Mouse (Mus musculus) adipose tissue, adult 10 weeks (tissue): ENCODE results near the gene Gm14548. TPM values are rescaled to one million over a fixed set of nuclear protein-coding genes. Genes with fewer than 3 reads are reported as not detected.

ENCODE experiments used
- polyA plus RNA-seq: library from polyadenylated mRNA; stranded (reverse); fragments of 350-450 nt; fragmentation: Illumina TruSeq; extraction: RNeasy Lipid Tissue Mini Kit (QIAGEN cat#74804); gene quantifications from one replicate; pipeline ENCODE4 v1.2.3, GENCODE M21; 2014; ENCODE audit warnings: low read depth, low replicate concordance

The Gm14548 gene
- polyA plus RNA-seq: 1.1 TPM

GRCm38 (mm10) chr7:3898036-3898590 lies at the start of gene Gm14548:
TSS of gene Gm14548 (minus strand) at chr7:3898120.

GRCm38 (mm10) chr7:3915387-3915786 lies 17.5 kb upstream of the Gm14548 start, which contains the start of gene Lilra6:
TSS of gene Lilra6 (minus strand) at chr7:3915503.

GRCm38 (mm10) chr7:3844951-3845350 lies 53.0 kb downstream of the Gm14548 start, which contains the start of gene Pira2:
TSS of gene Pira2 (minus strand) at chr7:3845051.

Other genes with a start within 250 kb of the Gm14548 start
- 11.7 TPM for gene Leng1, start 232.3 kb downstream of the Gm14548 start, polyA plus RNA-seq
- 78.8 TPM for gene Tmc4, start 220.6 kb downstream of the Gm14548 start, polyA plus RNA-seq
- 63.6 TPM for gene Tsen34, start 205.3 kb downstream of the Gm14548 start, polyA plus RNA-seq
- gene Mboat7, start 204.6 kb downstream of the Gm14548 start, polyA plus RNA-seq: 43.0 TPM
- gene Rps9, start 194.1 kb downstream of the Gm14548 start, polyA plus RNA-seq: 1,770 TPM
- gene Pirb, start 177.7 kb downstream of the Gm14548 start, polyA plus RNA-seq: 11.8 TPM
- 0.19 TPM for gene Gm15448, start 72.4 kb downstream of the Gm14548 start, polyA plus RNA-seq
- gene Pira2, start 53.1 kb downstream of the Gm14548 start, polyA plus RNA-seq: 1.2 TPM
- gene Lilra6, start 17.4 kb upstream of the Gm14548 start, polyA plus RNA-seq: 1.6 TPM
- 4.2 TPM for gene Lair1, start 165.1 kb upstream of the Gm14548 start, polyA plus RNA-seq
- 35.5 TPM for gene Ttyh1, start 221.3 kb upstream of the Gm14548 start, polyA plus RNA-seq
- gene Leng8, start 238.9 kb upstream of the Gm14548 start, polyA plus RNA-seq: 237 TPM